Mouse (Mus musculus) monocyte, adult 5-6 weeks (primary cell): ENCODE measurements around the gene Sh3glb2. TPM values are rescaled to one million over a fixed set of nuclear protein-coding genes. Genes with fewer than 3 reads are reported as not detected.

Experiments used
- ATAC-seq: fragments of 153-309, 156-312 bp; replicated peaks from 2 replicates; pipeline ENCODE4 v1.8.0; 2017; ENCODE audit warnings: mild to moderate bottlenecking; ENCODE audit not compliant: low TSS enrichment, insufficient number of reproducible peaks, severe bottlenecking, poor library complexity, low FRiP score
- total RNA-seq: library from RNA; stranded (forward); fragments of 200-1000, 200-491, 200-594 nt; gene quantifications from 3 replicates; pipeline ENCODE4 v1.2.3, GENCODE M21; 2017

Sh3glb2 gene
- 34.7 to 65.9 TPM (median 40.3 TPM) in 3 replicates for total RNA-seq

DNA sequence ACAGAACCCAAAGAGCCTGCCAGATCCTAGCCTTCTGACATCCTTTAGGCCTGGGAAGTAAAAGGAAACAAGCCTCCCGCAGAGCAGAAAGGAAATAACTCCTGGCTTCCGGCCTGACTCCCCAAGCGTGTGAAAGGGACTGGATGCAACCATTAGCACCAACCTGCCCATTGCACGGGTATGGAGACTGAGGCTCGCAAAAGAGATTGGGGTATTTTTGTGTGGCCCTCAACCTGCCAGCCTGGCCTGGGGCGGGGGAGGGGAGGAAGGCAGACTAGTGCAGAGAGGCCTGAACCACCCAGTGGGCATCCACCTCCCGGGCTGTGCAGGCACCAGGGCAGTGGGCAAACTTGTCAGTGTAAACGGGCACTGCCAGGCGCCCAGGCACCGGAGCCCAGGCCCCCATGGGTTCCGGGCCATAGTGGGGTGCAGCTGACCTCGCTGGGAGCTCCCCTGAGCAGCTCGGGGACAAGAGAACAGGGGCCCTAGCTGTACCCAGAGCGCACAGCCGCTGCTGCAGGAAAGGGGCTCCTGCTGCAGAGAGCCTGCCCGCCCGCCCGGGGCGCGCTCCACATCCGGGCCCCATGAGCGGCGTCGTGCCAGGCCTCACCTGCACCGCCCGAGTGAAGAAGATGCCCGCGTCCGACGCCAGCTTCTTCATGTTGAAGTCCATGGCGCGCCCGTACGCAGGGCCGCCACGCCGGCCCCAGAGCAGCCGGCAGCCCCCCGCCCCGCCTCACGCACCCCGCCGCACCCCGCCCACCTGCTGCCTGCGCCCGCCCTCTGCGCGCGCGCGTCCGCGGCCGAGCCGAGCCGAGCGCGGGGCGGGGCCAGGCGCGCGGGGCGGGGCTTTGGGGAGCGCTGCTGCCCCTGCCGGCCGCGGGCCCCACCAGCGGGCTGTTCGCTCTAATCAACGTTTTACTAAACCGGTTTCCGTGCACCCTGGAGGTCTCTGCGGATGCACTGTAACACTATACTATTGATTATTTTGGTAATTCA lies at the start of gene Sh3glb2:
TSS of gene Sh3glb2 (minus strand) at position 805 of the 999 bp plus-strand sequence.
- no peak for ATAC-seq

GRCm38 (mm10) chr2:30408452-30409100 lies 49.4 kb upstream of the Sh3glb2 start:
- no peak for ATAC-seq

DNA sequence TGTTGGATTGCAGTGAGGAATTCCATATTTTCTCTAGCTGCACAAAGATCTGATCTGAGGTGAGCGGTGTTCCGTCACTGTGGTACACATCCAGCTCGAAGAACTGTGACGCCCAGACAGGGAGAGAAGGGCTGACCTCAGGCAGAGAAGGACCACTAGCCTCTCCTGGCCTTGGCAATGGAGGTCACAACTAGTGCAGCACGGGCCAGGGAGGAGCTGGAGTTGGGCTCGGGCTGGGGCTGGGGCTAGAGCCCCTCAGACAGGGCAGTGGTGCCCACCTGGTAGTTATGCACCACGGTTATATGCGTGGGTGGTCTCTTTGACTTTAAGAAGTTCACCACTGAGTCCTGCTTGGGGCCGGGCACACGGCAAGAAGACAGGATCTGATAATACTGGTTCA lies 48.6 kb upstream of the Sh3glb2 start:
- ATAC-seq, result no peak

GRCm38 (mm10) chr2:30407221-30407620 lies 48.1 kb upstream of the Sh3glb2 start:
- ATAC-seq, result 0 out of 2 replicates have a peak, but pooled peaks have one; percentile 25

GRCm38 (mm10) chr2:30403870-30404269 lies 44.7 kb upstream of the Sh3glb2 start:
- ATAC-seq, result no peak

DNA sequence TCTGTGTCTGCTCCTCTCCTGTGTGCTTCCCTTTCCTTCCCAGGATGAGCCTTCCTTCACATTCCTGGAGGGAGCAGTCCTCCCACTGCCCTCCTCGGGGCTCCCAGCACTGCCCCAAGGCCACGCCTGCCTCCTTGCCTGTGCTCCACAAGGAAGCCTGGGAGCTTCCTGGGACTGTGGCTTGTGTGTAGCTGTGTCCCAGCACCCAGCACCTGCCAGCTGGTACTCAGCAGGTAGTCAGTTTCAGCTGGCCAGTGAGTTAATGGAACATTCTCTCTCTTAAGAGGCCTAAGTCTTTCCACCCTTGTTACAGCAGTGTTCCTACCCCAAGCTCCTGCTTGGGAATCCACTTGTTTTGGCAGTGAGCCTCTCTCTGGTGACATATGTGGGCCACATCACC lies 43.7 kb upstream of the Sh3glb2 start:
- ATAC-seq, result no peak

GRCm38 (mm10) chr2:30402351-30402826 lies 43.3 kb upstream of the Sh3glb2 start:
- no peak for ATAC-seq

DNA sequence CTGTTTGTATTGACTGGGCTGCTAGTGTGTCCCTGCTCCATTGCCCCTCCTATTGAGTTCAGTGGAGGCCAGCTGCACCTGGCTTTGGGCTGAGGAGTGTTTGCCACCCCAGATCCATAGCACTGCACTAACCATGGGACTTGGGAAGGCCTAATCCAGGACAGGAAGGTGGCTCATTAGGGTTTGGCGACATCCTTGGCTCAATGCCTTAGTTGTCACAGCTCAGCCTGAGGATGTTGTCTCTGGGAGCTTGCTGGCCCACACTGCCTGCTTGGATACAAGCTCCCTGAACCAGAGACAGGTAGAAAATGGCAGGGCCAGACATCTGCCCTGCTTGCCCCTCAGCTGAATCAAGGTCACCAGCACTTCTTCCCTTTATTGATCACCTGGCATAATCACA lies 42.4 kb upstream of the Sh3glb2 start:
- no peak for ATAC-seq

GRCm38 (mm10) chr2:30399191-30400171 lies 40.3 kb upstream of the Sh3glb2 start:
- no peak for ATAC-seq

GRCm38 (mm10) chr2:30397986-30398512 lies 38.9 kb upstream of the Sh3glb2 start:
- no peak for ATAC-seq

DNA sequence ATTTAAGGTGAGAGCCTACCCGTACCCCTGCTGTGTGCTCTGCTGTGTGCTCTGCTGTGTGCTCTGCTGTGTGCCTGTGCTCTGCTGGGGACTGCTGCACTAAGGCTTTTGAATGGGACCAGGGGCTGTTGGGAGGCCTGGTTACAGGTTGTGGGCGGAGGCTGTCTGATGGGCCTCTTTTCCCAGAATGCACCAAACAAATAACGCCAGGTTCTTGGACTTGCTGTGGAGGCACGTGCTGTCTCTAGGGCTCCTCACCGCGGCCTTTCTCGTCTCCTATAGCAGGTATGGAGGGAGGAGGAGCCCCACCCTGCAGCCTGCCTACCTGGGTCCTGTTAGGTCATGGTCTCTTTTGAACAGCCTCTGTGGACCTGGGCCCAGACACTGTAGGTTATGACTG lies 37.1 kb upstream of the Sh3glb2 start:
- ATAC-seq, result no peak

- ATAC-seq, result no peak
Observed at GRCm38 (mm10) chr2:30395757-30396156, 36.6 kb upstream of the Sh3glb2 start.

- ATAC-seq, result no peak
Observed at GRCm38 (mm10) chr2:30393370-30393656, 34.2 kb upstream of the Sh3glb2 start.

DNA sequence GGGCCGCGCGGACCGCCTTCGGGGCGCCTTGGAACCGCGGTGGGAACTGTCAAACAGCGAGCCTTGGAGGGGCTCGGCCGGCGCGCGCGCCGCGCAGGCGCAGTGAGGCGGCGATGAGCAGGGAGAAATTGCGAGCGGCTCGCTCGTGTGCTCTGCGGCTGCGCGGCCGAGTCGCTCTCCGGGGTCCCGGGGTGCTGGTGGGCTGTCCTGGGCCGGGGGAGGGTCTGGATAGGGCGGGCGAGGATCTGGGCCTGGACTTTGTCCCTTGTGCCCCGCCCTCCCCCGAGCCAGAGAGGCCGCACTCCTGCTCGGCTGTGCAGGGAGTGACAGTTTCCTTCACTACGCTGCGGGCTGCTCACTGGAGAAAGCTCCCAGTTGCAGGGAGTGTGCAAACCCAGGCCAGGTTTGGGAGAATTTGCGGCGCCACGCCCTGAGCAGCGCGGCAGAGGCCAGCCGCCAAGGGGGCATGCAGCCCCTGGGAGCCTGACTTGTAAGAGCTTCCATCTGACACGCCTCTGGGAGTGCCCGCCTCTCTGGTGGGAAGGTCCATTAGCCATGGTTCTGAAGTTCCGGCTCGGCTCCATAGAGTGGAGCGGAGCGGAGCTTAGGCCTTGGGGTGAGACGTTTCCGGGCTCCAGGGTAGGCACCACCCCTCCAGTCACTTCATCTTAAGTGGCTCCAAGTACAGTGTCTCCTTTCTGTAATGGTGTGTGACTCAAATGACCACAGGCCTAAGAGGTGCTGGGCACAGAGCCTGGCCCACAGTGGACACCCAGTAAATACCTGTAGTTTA lies 33.6 kb upstream of the Sh3glb2 start:
- ATAC-seq, result no peak

DNA sequence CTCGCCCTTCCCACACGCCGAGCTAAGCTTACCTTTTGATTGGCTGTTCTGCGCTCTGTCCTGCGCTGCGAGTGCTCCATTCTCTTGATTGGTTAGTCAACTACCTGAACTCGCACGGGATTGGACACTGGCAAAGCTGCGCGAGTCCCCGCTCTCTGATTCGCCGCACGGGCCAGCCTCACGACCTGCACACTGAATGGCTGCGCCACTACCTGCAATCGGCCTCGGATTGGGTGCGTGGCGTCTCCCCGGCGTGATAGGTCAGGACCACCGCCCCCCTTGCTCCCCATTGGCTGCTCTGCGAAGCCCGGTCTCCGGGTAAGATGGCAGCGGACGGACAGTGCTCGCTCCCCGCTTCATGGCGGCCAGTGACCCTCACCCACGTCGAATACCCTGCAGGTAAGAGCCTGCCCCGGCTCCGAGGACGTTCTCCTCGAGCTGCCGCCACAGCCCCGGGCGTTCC lies 33.0 kb upstream of the Sh3glb2 start, which contains the start of gene Dolpp1:
TSS of gene Dolpp1 (plus strand) at position 141 of the 463 bp plus-strand sequence.
- ATAC-seq, result peak; percentile 97

- ATAC-seq, result no peak
Observed at GRCm38 (mm10) chr2:30389000-30389399, 29.9 kb upstream of the Sh3glb2 start.

- no peak for ATAC-seq
Observed at GRCm38 (mm10) chr2:30386913-30387312, 27.8 kb upstream of the Sh3glb2 start.

DNA sequence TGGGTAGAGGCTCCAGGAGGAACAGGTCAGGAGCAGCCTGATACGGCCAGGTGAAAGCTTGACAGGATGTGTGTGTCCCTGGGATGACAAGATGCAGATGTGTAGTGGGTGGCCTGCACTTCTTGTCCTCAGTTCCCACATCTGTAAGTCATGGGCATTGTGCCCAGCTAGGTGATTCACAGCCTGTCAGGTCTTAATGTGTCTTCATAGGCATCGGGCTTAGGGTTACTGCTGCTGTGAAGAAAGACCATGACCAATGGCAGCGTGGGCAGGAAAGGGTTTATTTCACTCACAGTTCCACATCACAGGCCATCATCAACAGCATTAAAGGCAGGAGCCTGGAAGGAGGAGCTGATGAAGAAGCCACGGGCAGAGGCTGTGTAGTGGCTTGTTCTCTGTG lies 26.5 kb upstream of the Sh3glb2 start:
- ATAC-seq, result no peak
